Mouse (Mus musculus): ENCODE data around the gene Ggta1. TPM values are rescaled to one million over a fixed set of nuclear protein-coding genes. Genes with fewer than 3 reads are reported as not detected.

The Ggta1 gene
- total RNA-seq (2021): 10 to 100 TPM; 11.4 to 12.1 TPM
- 3.3 and 4.5 TPM in 2 replicates for polyA plus RNA-seq (2012; rRNA removed)
- long read RNA-seq, partial matches to known transcripts: 3 of 10 reads
- long read RNA-seq, other reads (novel, unspliced or antisense): 5 of 10 reads

GRCm38 (mm10) chr2:35462791-35463281, at the start of gene Ggta1:
Gene Ggta1 (minus strand): TSS chr2:35463231.
- DNase-seq: no peak

GRCm38 (mm10) chr2:35512226-35512625, 49.2 kb upstream of the Ggta1 start:
- no peak for DNase-seq

GRCm38 (mm10) chr2:35510920-35511319, 47.9 kb upstream of the Ggta1 start:
- DNase-seq: no peak

- no peak for DNase-seq
Observed at GRCm38 (mm10) chr2:35509888-35510287, 46.9 kb upstream of the Ggta1 start.

- no peak for DNase-seq
Observed at GRCm38 (mm10) chr2:35509343-35509667, 46.3 kb upstream of the Ggta1 start.

- DNase-seq: peak; percentile 41
Observed at GRCm38 (mm10) chr2:35508597-35509342, 45.7 kb upstream of the Ggta1 start.

GRCm38 (mm10) chr2:35507191-35507511, 44.1 kb upstream of the Ggta1 start:
- DNase-seq: no peak

- no peak for DNase-seq
Observed at GRCm38 (mm10) chr2:35506311-35507190, 43.5 kb upstream of the Ggta1 start.

GRCm38 (mm10) chr2:35505519-35506286, 42.7 kb upstream of the Ggta1 start:
- DNase-seq: no peak

GRCm38 (mm10) chr2:35504417-35504776, 41.4 kb upstream of the Ggta1 start:
- no peak for DNase-seq

- DNase-seq: no peak
Observed at GRCm38 (mm10) chr2:35503723-35504416, 40.8 kb upstream of the Ggta1 start.

GRCm38 (mm10) chr2:35503021-35503722, 40.1 kb upstream of the Ggta1 start:
- DNase-seq: no peak

GRCm38 (mm10) chr2:35502561-35502960, 39.5 kb upstream of the Ggta1 start:
- DNase-seq: no peak

- DNase-seq: no peak
Observed at GRCm38 (mm10) chr2:35499474-35499873, 36.4 kb upstream of the Ggta1 start.

- no peak for DNase-seq
Observed at GRCm38 (mm10) chr2:35498961-35499360, 35.9 kb upstream of the Ggta1 start.

GRCm38 (mm10) chr2:35497662-35498196, 34.7 kb upstream of the Ggta1 start:
- DNase-seq: no peak

GRCm38 (mm10) chr2:35496279-35497013, 33.4 kb upstream of the Ggta1 start:
- no peak for DNase-seq

- DNase-seq: peak; percentile 19
Observed at GRCm38 (mm10) chr2:35495486-35496278, 32.7 kb upstream of the Ggta1 start.

- no peak for DNase-seq
Observed at GRCm38 (mm10) chr2:35493566-35493965, 30.5 kb upstream of the Ggta1 start.

All from adrenal gland, adult 2 months (tissue).